Mouse (Mus musculus) erythroblast, embryonic 14.5 days (primary cell): ENCODE measurements around the gene Pdzd9.

Source experiments
- GATA1 ChIP-seq: IDR thresholded peaks from 2 replicates; pipeline ENCODE4 v1.6.1; 2012; ENCODE audit warnings: low read length, inconsistent platforms, mixed read lengths
- TAL1 ChIP-seq: IDR thresholded peaks from 3 replicates; pipeline ENCODE4 v1.6.1; 2012; ENCODE audit warnings: low read length, inconsistent platforms, mixed read lengths

DNA sequence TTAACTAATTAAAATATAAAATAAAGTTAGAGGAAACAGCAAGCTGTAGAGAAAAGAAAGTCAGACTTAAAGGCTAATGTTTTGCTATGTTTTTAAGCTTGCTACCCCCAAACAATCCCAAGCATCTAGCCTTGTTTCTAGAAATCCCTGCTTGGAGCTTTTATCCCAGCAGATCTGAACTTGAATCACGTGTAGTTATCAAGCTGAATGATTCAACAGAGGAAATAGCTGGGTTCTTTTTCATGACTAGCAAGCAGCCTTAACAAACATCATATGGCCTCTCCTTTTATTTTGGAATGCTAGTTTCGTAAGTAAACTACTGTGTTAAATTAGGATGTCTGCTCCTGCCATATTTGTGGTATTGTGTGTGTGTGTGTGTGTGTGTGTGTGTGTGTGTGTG, 47.1 kb upstream of the Pdzd9 start:
- TF ChIP-seq GATA1 (no peak), TAL1 (no peak)
